Mouse (Mus musculus) lung, postnatal 25 days (tissue): Measurements from ENCODE around the gene Olfr66.

ENCODE experiments used
- DNase-seq: peaks from one replicate; pipeline ENCODE4 v3.0.0; 2022; ENCODE audit warnings: low spot score

Olfr66 gene

GRCm38 (mm10) chr7:103886152-103886551 lies at the start of gene Olfr66:
Olfr66 (minus strand) TSS chr7:103886252.
- no peak for DNase-seq

GRCm38 (mm10) chr7:103934264-103934663 lies 48.2 kb upstream of the Olfr66 start, which contains the start of gene Olfr632:
Olfr632 (plus strand) TSS chr7:103934347.
- DNase-seq = no peak

GRCm38 (mm10) chr7:103928525-103928924 lies 42.5 kb upstream of the Olfr66 start, which contains the start of gene Olfr631:
Olfr631 (plus strand) TSS chr7:103928825.
- DNase-seq = no peak

GRCm38 (mm10) chr7:103915338-103915737 lies 29.3 kb upstream of the Olfr66 start:
- DNase-seq = no peak

GRCm38 (mm10) chr7:103912969-103913511 lies 27.0 kb upstream of the Olfr66 start:
- DNase-seq = no peak

GRCm38 (mm10) chr7:103910047-103910446 lies 24.0 kb upstream of the Olfr66 start:
- no peak for DNase-seq

- no peak for DNase-seq
These were observed 17.1 kb upstream of the Olfr66 start, which contains the start of gene Olfr65 for GRCm38 (mm10) chr7:103903187-103903586. Olfr65 (plus strand) TSS chr7:103903487.

GRCm38 (mm10) chr7:103894385-103894784 lies 8.3 kb upstream of the Olfr66 start, which contains the start of gene Olfr64:
Olfr64 (minus strand) TSS chr7:103894485.
- DNase-seq = no peak

GRCm38 (mm10) chr7:103877093-103877492 lies 9.0 kb downstream of the Olfr66 start:
- DNase-seq = no peak

GRCm38 (mm10) chr7:103874451-103874850 lies 11.6 kb downstream of the Olfr66 start:
- DNase-seq = no peak

GRCm38 (mm10) chr7:103873064-103873463 lies 13.0 kb downstream of the Olfr66 start:
- DNase-seq = no peak

- DNase-seq = no peak
These were observed 15.4 kb downstream of the Olfr66 start for GRCm38 (mm10) chr7:103870667-103871066.

GRCm38 (mm10) chr7:103865716-103866115 lies 20.3 kb downstream of the Olfr66 start:
- no peak for DNase-seq

GRCm38 (mm10) chr7:103861531-103861930 lies 24.5 kb downstream of the Olfr66 start:
- DNase-seq = no peak

GRCm38 (mm10) chr7:103860855-103861254 lies 25.2 kb downstream of the Olfr66 start:
- no peak for DNase-seq

- no peak for DNase-seq
These were observed 27.0 kb downstream of the Olfr66 start for GRCm38 (mm10) chr7:103859076-103859475.

GRCm38 (mm10) chr7:103854669-103855068 lies 31.4 kb downstream of the Olfr66 start:
- DNase-seq = no peak

- DNase-seq = no peak
These were observed 33.0 kb downstream of the Olfr66 start, which contains the start of gene Hbb-y for GRCm38 (mm10) chr7:103853090-103853489. Hbb-y (minus strand) TSS chr7:103853216.

GRCm38 (mm10) chr7:103844525-103845325 lies 41.3 kb downstream of the Olfr66 start:
- DNase-seq = no peak

GRCm38 (mm10) chr7:103843034-103843433 lies 43.0 kb downstream of the Olfr66 start, which contains the start of gene Hbb-bh1:
Hbb-bh1 (minus strand) TSS chr7:103843164.
- DNase-seq = no peak

- no peak for DNase-seq
These were observed 45.8 kb downstream of the Olfr66 start, which contains the start of gene Hbb-bh2 for GRCm38 (mm10) chr7:103840268-103840667. Hbb-bh2 (minus strand) TSS chr7:103840520.
